Mouse (Mus musculus): ENCODE measurements around the gene Vmn1r172. TPM values are rescaled to one million over a fixed set of nuclear protein-coding genes. Genes with fewer than 3 reads are reported as not detected.
"Not testable (repeated sequence)": the region's sequence is repeated elsewhere in the genome, so short reads cannot be mapped to it uniquely, and the experiment has no call there.

The Vmn1r172 gene
- polyA plus RNA-seq (2015; fragmentation: Nextera tagmentation; extraction: Ambion mirVana), result not detected in 2 replicates

DNA sequence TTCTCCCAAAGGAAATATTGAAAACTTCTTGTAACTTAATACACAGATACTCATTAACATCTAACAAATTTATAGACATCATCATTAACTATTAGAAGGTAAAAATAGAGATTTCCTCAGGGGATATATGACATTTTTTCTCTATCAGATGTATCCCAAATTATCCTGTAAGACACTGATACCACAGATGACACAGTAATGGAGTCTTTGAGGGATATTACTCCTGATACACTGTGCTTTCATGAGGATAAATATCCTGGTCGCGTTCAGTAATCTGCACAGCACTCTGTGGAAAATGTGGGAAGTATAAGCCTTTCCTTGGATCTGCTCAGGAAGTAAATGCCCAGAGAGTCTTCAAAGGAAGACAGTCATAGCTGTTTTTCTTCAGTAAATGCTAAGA lies at the start of gene Vmn1r172:
Gene Vmn1r172 (plus strand): TSS at position 301 of the 400 bp plus-strand sequence.
- Histone ChIP-seq H3K36me3 (ENCODE audit: control insufficient read depth, insufficient read depth, low read length) (no peaks in the 10 kb centered on the region), H3K9ac (ENCODE audit: low read length) (no peak within 1 kb of the TSS), H3K4me1 (replicated peaks; ENCODE audit: control insufficient read depth, insufficient read depth, low read length) (no peaks in the 10 kb centered on the region), H3K9me3 (ENCODE audit: control insufficient read depth, low read length) (no peaks in the 10 kb centered on the region), H3K27ac (ENCODE audit: low read length) (no peak within 1 kb of the TSS), H3K4me2 (ENCODE audit: low read depth, low read length) (no peak within 1 kb of the TSS), H3K4me3 (ENCODE audit: low read length) (no peak within 1 kb of the TSS), H3K27me3 (ENCODE audit: control insufficient read depth, insufficient read depth, low read depth, low read length) (no peaks in the 10 kb centered on the region)
- no peak for ATAC-seq (ENCODE audit: low read depth)
- 60% methylated on average over 2 of the region's 2 CpGs for WGBS

DNA sequence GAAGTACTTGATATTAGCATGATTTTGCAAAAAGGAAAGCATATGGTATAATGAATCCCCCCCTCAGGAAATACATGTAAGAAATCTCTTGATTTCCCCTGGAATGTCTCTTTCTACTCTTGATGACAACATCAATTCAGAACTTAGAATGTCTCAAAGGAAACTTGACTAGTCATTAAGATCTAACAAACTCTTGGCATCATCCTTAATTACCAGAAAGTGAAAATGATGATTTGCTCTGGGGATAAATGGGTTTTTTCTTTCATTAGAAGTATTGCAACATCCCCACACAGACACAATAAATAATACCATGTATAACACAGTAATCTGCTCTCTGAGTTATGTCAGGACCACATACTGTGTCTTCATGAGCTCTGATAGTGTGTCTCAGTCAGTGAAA lies 27.7 kb upstream of the Vmn1r172 start, which contains the start of gene Vmn1r171:
Gene Vmn1r171 (plus strand): TSS at position 301 of the 400 bp plus-strand sequence.
- Histone ChIP-seq H3K4me3 (ENCODE audit: low read length) (no peak within 1 kb of the TSS), H3K4me1 (replicated peaks; ENCODE audit: control insufficient read depth, insufficient read depth, low read length) (no peaks in the 10 kb centered on the region), H3K36me3 (ENCODE audit: control insufficient read depth, insufficient read depth, low read length) (no peaks in the 10 kb centered on the region), H3K27me3 (ENCODE audit: control insufficient read depth, insufficient read depth, low read depth, low read length) (no peaks in the 10 kb centered on the region), H3K9me3 (ENCODE audit: control insufficient read depth, low read length) (no peaks in the 10 kb centered on the region; the same call in none of the 2 replicates), H3K27ac (ENCODE audit: low read length) (no peak within 1 kb of the TSS), H3K9ac (ENCODE audit: low read length) (no peak within 1 kb of the TSS), H3K4me2 (ENCODE audit: low read depth, low read length) (no peak within 1 kb of the TSS)
- no peak for ATAC-seq (ENCODE audit: low read depth)

DNA sequence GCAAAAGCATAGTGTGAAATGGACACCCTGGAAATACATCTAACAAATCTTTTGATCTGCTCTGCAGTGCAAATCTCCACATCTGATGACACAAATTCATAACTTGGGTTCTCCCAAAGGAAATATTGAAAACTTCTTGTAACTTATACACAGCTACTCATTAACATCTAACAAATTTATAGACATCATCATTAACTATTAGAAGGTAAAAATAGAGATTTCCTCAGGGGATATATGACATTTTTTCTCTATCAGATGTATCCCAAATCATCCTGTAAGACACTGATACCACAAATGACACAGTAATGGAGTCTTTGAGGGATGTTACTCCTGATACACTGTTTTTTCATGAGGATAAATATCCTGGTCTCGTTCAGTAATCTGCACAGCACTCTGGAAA lies 42.3 kb downstream of the Vmn1r172 start, which contains the start of gene Vmn1r173:
Gene Vmn1r173 (plus strand): TSS at position 301 of the 400 bp plus-strand sequence.
- H3K9ac ChIP-seq (ENCODE audit: low read length); H3K9me3 ChIP-seq (ENCODE audit: control insufficient read depth, low read length); H3K27ac ChIP-seq (ENCODE audit: low read length); H3K4me2 ChIP-seq (ENCODE audit: low read depth, low read length); H3K4me1 ChIP-seq (replicated peaks; ENCODE audit: control insufficient read depth, insufficient read depth, low read length); H3K4me3 ChIP-seq (ENCODE audit: low read length); H3K36me3 ChIP-seq (ENCODE audit: control insufficient read depth, insufficient read depth, low read length); H3K27me3 ChIP-seq (ENCODE audit: control insufficient read depth, insufficient read depth, low read depth, low read length); ATAC-seq (ENCODE audit: low read depth): not testable (repeated sequence)
- WGBS, result 46% methylated on average over 1 of the region's 1 CpGs

Other genes with a start within 250 kb of the Vmn1r172 start
- not detected in 2 replicates for gene Vmn1r167, start 151.1 kb upstream of the Vmn1r172 start, polyA plus RNA-seq (2015; fragmentation: Nextera tagmentation; extraction: Ambion mirVana)
- not detected in 2 replicates for gene Vmn1r168, start 118.6 kb upstream of the Vmn1r172 start, polyA plus RNA-seq (2015; fragmentation: Nextera tagmentation; extraction: Ambion mirVana)
- not detected in 2 replicates for gene Vmn1r169, start 82.8 kb upstream of the Vmn1r172 start, polyA plus RNA-seq (2015; fragmentation: Nextera tagmentation; extraction: Ambion mirVana)
- gene Vmn1r170, start 52.1 kb upstream of the Vmn1r172 start, polyA plus RNA-seq (2015; fragmentation: Nextera tagmentation; extraction: Ambion mirVana), result not detected in 2 replicates
- not detected in 2 replicates for gene Vmn1r171, start 27.6 kb upstream of the Vmn1r172 start, polyA plus RNA-seq (2015; fragmentation: Nextera tagmentation; extraction: Ambion mirVana)
- gene Vmn1r173, start 42.4 kb downstream of the Vmn1r172 start, polyA plus RNA-seq (2015; fragmentation: Nextera tagmentation; extraction: Ambion mirVana), result not detected in 2 replicates
- gene Vmn1r174, start 94.0 kb downstream of the Vmn1r172 start, polyA plus RNA-seq (2015; fragmentation: Nextera tagmentation; extraction: Ambion mirVana), result not detected in 2 replicates
- gene Vmn1r175, start 152.3 kb downstream of the Vmn1r172 start, polyA plus RNA-seq (2015; fragmentation: Nextera tagmentation; extraction: Ambion mirVana), result not detected in 2 replicates
- not detected in 2 replicates for gene Vmn1r176, start 179.1 kb downstream of the Vmn1r172 start, polyA plus RNA-seq (2015; fragmentation: Nextera tagmentation; extraction: Ambion mirVana)
- not detected in 2 replicates for gene Vmn1r177, start 208.1 kb downstream of the Vmn1r172 start, polyA plus RNA-seq (2015; fragmentation: Nextera tagmentation; extraction: Ambion mirVana)
- gene Vmn1r178, start 233.7 kb downstream of the Vmn1r172 start, polyA plus RNA-seq (2015; fragmentation: Nextera tagmentation; extraction: Ambion mirVana), result not detected in 2 replicates